Mouse (Mus musculus): Measurements from ENCODE around the gene Tssk3.

- TF ChIP-seq CTCF (IDR thresholded peaks at IDR 0.05; ENCODE audit: low read depth) (peak; percentile 62), EP300 (optimal IDR thresholded peaks at IDR 0.05) (no peak)
Measured at GRCm38 (mm10) chr4:129540012-129540411, 49.2 kb upstream of the Tssk3 start.
